Mouse (Mus musculus) myocyte (in vitro differentiated cells): Measurements from ENCODE around the gene Slit2. TPM values are rescaled to one million over a fixed set of nuclear protein-coding genes. Genes with fewer than 3 reads are reported as not detected.

Experiments
- H3K27me3 ChIP-seq: one replicate; pipeline ENCODE4 v1.6.1; 2011; ENCODE audit not compliant: control insufficient read depth, insufficient read depth, insufficient read length
- H3K36me3 ChIP-seq: one replicate; pipeline ENCODE4 v1.6.1; 2011; ENCODE audit not compliant: control insufficient read depth, insufficient read depth
- H3K4me2 ChIP-seq: one replicate; pipeline ENCODE4 v1.6.1; 2011; ENCODE audit warnings: low read depth, control low read depth
- H3K4me3 ChIP-seq: one replicate; pipeline ENCODE4 v1.5.1; 2011; ENCODE audit warnings: mild to moderate bottlenecking, control low read depth, moderate library complexity
- H3K79me2 ChIP-seq: one replicate; pipeline ENCODE4 v1.6.1; 2011; ENCODE audit not compliant: control insufficient read depth, insufficient read depth
- H3ac ChIP-seq: one replicate; pipeline ENCODE4 v1.6.1; 2011; ENCODE audit not compliant: control insufficient read depth, insufficient read length
- CEBPB ChIP-seq: IDR thresholded peaks from 2 replicates; pipeline ENCODE4 v1.6.1; 2011; ENCODE audit warnings: mild to moderate bottlenecking, moderate library complexity; ENCODE audit not compliant: poor library complexity, insufficient read depth, severe bottlenecking
- E2F4 ChIP-seq: IDR thresholded peaks from one replicate; pipeline ENCODE4 v1.6.1; 2011; ENCODE audit warnings: mild to moderate bottlenecking, control low read depth, moderate library complexity; ENCODE audit not compliant: insufficient read depth
- MAX ChIP-seq: IDR thresholded peaks from one replicate; pipeline ENCODE4 v1.6.1; 2011; ENCODE audit warnings: low read depth, mild to moderate bottlenecking, control low read depth
- MYOD1 ChIP-seq, 3 experiments: IDR thresholded peaks; one replicate each; pipeline ENCODE4 v1.6.1; 2011; ENCODE audit warnings: control low read depth in 2 of 3, low read depth in 2 of 3, mild to moderate bottlenecking in 2 of 3, moderate library complexity in 1 of 3; ENCODE audit not compliant: insufficient read length in 2 of 3, control insufficient read depth in 1 of 3
- MYOG ChIP-seq, 3 experiments: IDR thresholded peaks; one replicate each; pipeline ENCODE4 v1.6.1; 2011; ENCODE audit warnings: control low read depth in 2 of 3, low read depth in 2 of 3, mild to moderate bottlenecking in 2 of 3; ENCODE audit not compliant: insufficient read length in 2 of 3, control insufficient read depth in 1 of 3, insufficient read depth in 1 of 3
- POLR2A ChIP-seq: IDR thresholded peaks from one replicate; pipeline ENCODE4 v1.6.1; 2011; ENCODE audit warnings: low read depth, mild to moderate bottlenecking, control low read depth, moderate library complexity; ENCODE audit not compliant: insufficient read length
- POLR2AphosphoS2 ChIP-seq: IDR thresholded peaks from one replicate; pipeline ENCODE4 v1.6.1; 2011; ENCODE audit warnings: low read depth, control low read depth; ENCODE audit not compliant: insufficient read length
- REST ChIP-seq: IDR thresholded peaks from one replicate; pipeline ENCODE4 v1.6.1; 2011; ENCODE audit warnings: mild to moderate bottlenecking, control low read depth, moderate library complexity; ENCODE audit not compliant: insufficient read depth, insufficient read length
- SRF ChIP-seq: IDR thresholded peaks from one replicate; pipeline ENCODE4 v1.6.1; 2011; ENCODE audit warnings: low read depth; ENCODE audit not compliant: control insufficient read depth, insufficient read length
- TCF12 ChIP-seq: IDR thresholded peaks from one replicate; pipeline ENCODE4 v1.6.1; 2011; ENCODE audit warnings: mild to moderate bottlenecking, control low read depth; ENCODE audit not compliant: poor library complexity, insufficient read depth, severe bottlenecking
- TCF3 ChIP-seq: IDR thresholded peaks from one replicate; pipeline ENCODE4 v1.6.1; 2011; ENCODE audit warnings: low read depth, control low read depth; ENCODE audit not compliant: insufficient read length
- USF1 ChIP-seq: IDR thresholded peaks from one replicate; pipeline ENCODE4 v1.6.1; 2011; ENCODE audit warnings: low read depth, mild to moderate bottlenecking, control low read depth, moderate library complexity
- polyA plus RNA-seq: library from polyadenylated mRNA; unstranded; fragments of >200 nt; fragmentation: generic; extraction: Trizol; gene quantifications from one replicate; pipeline ENCODE4 v1.2.1, GENCODE M21; 2012; ENCODE audit warnings: missing spikeins

The Slit2 gene
- polyA plus RNA-seq, 1 experiment = 4.8 TPM

- Histone ChIP-seq H3K36me3 (no peaks in the 10 kb centered on the region), H3K4me3 (peak overlapping the region; percentile 67), H3ac (no peak overlapping the region), H3K4me2 (peak overlapping the region; percentile 90), H3K27me3 (no peaks in the 10 kb centered on the region), H3K79me2 (no peaks in the 10 kb centered on the region)
- TF ChIP-seq USF1 (no peak), TCF12 (no peak), E2F4 (no peak), POLR2A (no peak), POLR2AphosphoS2 (no peak), CEBPB (no peak), TCF3 (no peak), MYOG (IDR thresholded peaks at IDR 0.05; ENCODE audit: control insufficient read depth in 1 of 3, insufficient read depth in 1 of 3, insufficient read length in 2 of 3, low read depth in 2 of 3) (no peak)
These were observed 2.3 kb downstream of the Slit2 start for GRCm38 (mm10) chr5:47985198-47985631.

- H3K79me2 ChIP-seq = no peaks in the 10 kb centered on the region
- no peak overlapping the region for H3ac ChIP-seq
- no peak for TF ChIP-seq E2F4
- TF ChIP-seq MYOD1 (IDR thresholded peaks at IDR 0.05; ENCODE audit: control insufficient read depth in 1 of 3, insufficient read length in 2 of 3, low read depth in 2 of 3) = peak in 2 of 3 experiments; percentile 10 to 30
- no peak for TF ChIP-seq CEBPB
- no peak for TF ChIP-seq REST
- no peak for TF ChIP-seq MAX
- TF ChIP-seq TCF12 = no peak
- TF ChIP-seq POLR2AphosphoS2 = no peak
- H3K36me3 ChIP-seq = no peaks in the 10 kb centered on the region
- H3K4me3 ChIP-seq = peak overlapping the region; percentile 67
- H3K4me2 ChIP-seq = peak overlapping the region; percentile 90
- H3K27me3 ChIP-seq = no peaks in the 10 kb centered on the region
These were observed 3.1 kb downstream of the Slit2 start for GRCm38 (mm10) chr5:47985901-47986670.

GRCm38 (mm10) chr5:47990926-47991325, 8.0 kb downstream of the Slit2 start:
- no peak for TF ChIP-seq TCF12
- no peak for TF ChIP-seq MAX
- TF ChIP-seq MYOG (IDR thresholded peaks at IDR 0.05; ENCODE audit: control insufficient read depth in 1 of 3, insufficient read depth in 1 of 3, insufficient read length in 2 of 3, low read depth in 2 of 3) = no peak
- no peak for TF ChIP-seq E2F4
- no peak for TF ChIP-seq MYOD1 (IDR thresholded peaks at IDR 0.05; ENCODE audit: control insufficient read depth in 1 of 3, insufficient read length in 2 of 3, low read depth in 2 of 3)
- TF ChIP-seq CEBPB = no peak
- TF ChIP-seq REST = no peak
- no peak for TF ChIP-seq POLR2A
- TF ChIP-seq SRF = no peak
- TF ChIP-seq POLR2AphosphoS2 = no peak
- TF ChIP-seq USF1 = no peak
- no peak for TF ChIP-seq TCF3

GRCm38 (mm10) chr5:48003708-48004415, 20.9 kb downstream of the Slit2 start:
- no peaks in the 10 kb centered on the region for H3K27me3 ChIP-seq
- TF ChIP-seq TCF12 (no peak), MYOD1 (IDR thresholded peaks at IDR 0.05; ENCODE audit: control insufficient read depth in 1 of 3, insufficient read length in 2 of 3, low read depth in 2 of 3) (peak in 2 of 3 experiments; percentile 35 to 39), TCF3 (no peak)
- H3K79me2 ChIP-seq = no peaks in the 10 kb centered on the region
- H3K36me3 ChIP-seq = no peaks in the 10 kb centered on the region
- H3K4me3 ChIP-seq = no peak overlapping the region
- H3K4me2 ChIP-seq = peak overlapping the region; percentile 67
- H3ac ChIP-seq = no peak overlapping the region

More at GRCm38 (mm10) chr5:47990926-47991325, 8.0 kb downstream of the Slit2 start:
- no peak overlapping the region for H3K4me3 ChIP-seq
- H3K27me3 ChIP-seq = no peaks in the 10 kb centered on the region
- H3K36me3 ChIP-seq = no peaks in the 10 kb centered on the region
- H3K79me2 ChIP-seq = no peaks in the 10 kb centered on the region
- no peak overlapping the region for H3K4me2 ChIP-seq
- no peak overlapping the region for H3ac ChIP-seq

- Histone ChIP-seq H3K27me3 (no peaks in the 10 kb centered on the region), H3K36me3 (no peaks in the 10 kb centered on the region), H3ac (no peak overlapping the region), H3K4me3 (no peak overlapping the region), H3K4me2 (no peak overlapping the region), H3K79me2 (no peaks in the 10 kb centered on the region)
- TF ChIP-seq E2F4 = no peak
- no peak for TF ChIP-seq MYOG (IDR thresholded peaks at IDR 0.05; ENCODE audit: control insufficient read depth in 1 of 3, insufficient read depth in 1 of 3, insufficient read length in 2 of 3, low read depth in 2 of 3)
- TF ChIP-seq MYOD1 (IDR thresholded peaks at IDR 0.05; ENCODE audit: control insufficient read depth in 1 of 3, insufficient read length in 2 of 3, low read depth in 2 of 3) = no peak
- no peak for TF ChIP-seq REST
- no peak for TF ChIP-seq CEBPB
- TF ChIP-seq MAX = no peak
- TF ChIP-seq SRF = no peak
- TF ChIP-seq TCF3 = no peak
- TF ChIP-seq POLR2AphosphoS2 = no peak
- no peak for TF ChIP-seq USF1
- TF ChIP-seq POLR2A = no peak
- TF ChIP-seq TCF12 = no peak
These were observed 22.6 kb downstream of the Slit2 start for GRCm38 (mm10) chr5:48005533-48005932.
